Mouse (Mus musculus) 3T3-L1 (cell line): ENCODE data around the gene Ehd3.
A peak's percentile ranks its signal among the peaks of the same experiment; 100 is the strongest.

ENCODE experiments used
- DNase-seq: peaks from one replicate; pipeline ENCODE4 v3.0.0-alpha.2; 2015; ENCODE audit warnings: low read depth, low spot score

Gene Ehd3

GRCm38 (mm10) chr17:73803521-73804184 lies at the start of gene Ehd3:
Gene Ehd3, plus strand, starts transcription at chr17:73804134.
- DNase-seq = no peak

GRCm38 (mm10) chr17:73770964-73771363 lies 33.0 kb upstream of the Ehd3 start:
- no peak for DNase-seq

GRCm38 (mm10) chr17:73786642-73787311 lies 17.2 kb upstream of the Ehd3 start:
- no peak for DNase-seq

- DNase-seq = no peak
Measured at GRCm38 (mm10) chr17:73790284-73791020, 13.5 kb upstream of the Ehd3 start.

- DNase-seq = no peak
Measured at GRCm38 (mm10) chr17:73796789-73797188, 7.1 kb upstream of the Ehd3 start.

- DNase-seq = no peak
Measured at GRCm38 (mm10) chr17:73797706-73798105, 6.2 kb upstream of the Ehd3 start.

GRCm38 (mm10) chr17:73804592-73805271 lies 798 bp downstream of the Ehd3 start:
- DNase-seq = peak; percentile 92

GRCm38 (mm10) chr17:73806331-73806730 lies 2.4 kb downstream of the Ehd3 start:
- DNase-seq = no peak

- no peak for DNase-seq
Measured at GRCm38 (mm10) chr17:73807211-73807610, 3.3 kb downstream of the Ehd3 start.

- no peak for DNase-seq
Measured at GRCm38 (mm10) chr17:73808431-73808830, 4.5 kb downstream of the Ehd3 start.

- DNase-seq = peak; percentile 64
Measured at GRCm38 (mm10) chr17:73810801-73811200, 6.9 kb downstream of the Ehd3 start.

- DNase-seq = peak; percentile 52
Measured at GRCm38 (mm10) chr17:73811566-73811965, 7.6 kb downstream of the Ehd3 start.

- DNase-seq = no peak
Measured at GRCm38 (mm10) chr17:73813031-73813660, 9.2 kb downstream of the Ehd3 start.

- no peak for DNase-seq
Measured at GRCm38 (mm10) chr17:73814500-73815190, 10.7 kb downstream of the Ehd3 start.

- DNase-seq = peak; percentile 20
Measured at GRCm38 (mm10) chr17:73817697-73818380, 13.9 kb downstream of the Ehd3 start.

- DNase-seq = peak; percentile 16
Measured at GRCm38 (mm10) chr17:73818936-73819335, 15.0 kb downstream of the Ehd3 start.

- no peak for DNase-seq
Measured at GRCm38 (mm10) chr17:73820726-73821125, 16.8 kb downstream of the Ehd3 start.

GRCm38 (mm10) chr17:73822255-73822654 lies 18.3 kb downstream of the Ehd3 start:
- peak; percentile 36 for DNase-seq

- DNase-seq = no peak
Measured at GRCm38 (mm10) chr17:73823121-73824021, 19.4 kb downstream of the Ehd3 start.
